ENCODE assay signal across 13 mouse cellular contexts in the genomic region with DNA sequence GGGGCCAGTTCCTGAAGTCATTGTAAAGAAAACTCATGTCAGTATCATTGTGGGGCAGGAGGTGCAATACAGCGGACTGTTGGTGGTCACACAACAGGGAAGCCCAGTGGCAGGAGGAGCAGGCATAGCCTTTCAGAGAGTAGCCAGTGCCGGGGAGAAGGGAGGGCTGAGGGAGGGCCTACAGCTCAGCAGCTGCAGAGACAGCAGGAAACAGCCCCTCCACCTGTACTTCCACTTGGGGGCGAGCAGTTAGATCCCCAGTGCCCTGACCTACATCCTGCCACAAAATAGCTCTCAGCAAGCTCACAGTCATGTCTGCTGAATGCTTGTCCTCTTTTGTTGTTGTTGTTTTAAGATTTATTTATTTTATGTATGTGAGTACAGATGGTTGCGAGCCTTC. TPM values are rescaled to one million over a fixed set of nuclear protein-coding genes. Genes with fewer than 3 reads are reported as not detected.
DNase-seq lines count a peak whose midpoint lies in the region; ATAC-seq lines count a peak whose summit lies in the region.
"Had no signal": no experiment of that assay in that cellular context is flagged by ENCODE, and none has a peak within 500 bp of the region (broad histone marks: within the 10 kb centered on the region; RNA-seq: fewer than 3 reads in every experiment).

No protein-coding gene starts in this region.

- H3K4me2 ChIP-seq in hindbrain, embryonic 13.5 days, result no peak overlapping the region
- H3K4me2 ChIP-seq in hindbrain, embryonic 12.5 days (replicated peaks), result no peak overlapping the region
- H3K4me2 ChIP-seq: embryonic facial prominence, embryonic 15.5 days; limb, embryonic 12.5 days had no signal

- H3K27ac ChIP-seq in hindbrain, embryonic 13.5 days, result no peak overlapping the region
- H3K27ac ChIP-seq in hindbrain, embryonic 12.5 days, result no peak overlapping the region
- H3K27ac ChIP-seq: embryonic facial prominence, embryonic 15.5 days; limb, embryonic 12.5 days had no signal

- no peak for ATAC-seq in hindbrain, embryonic 13.5 days (ENCODE audit: low FRiP score)
- ATAC-seq in hindbrain, embryonic 12.5 days (ENCODE audit: low FRiP score), result no peak
- ATAC-seq in granulocyte monocyte progenitor cell, adult 5-6 weeks (replicated peaks; ENCODE audit: poor library complexity, severe bottlenecking), result peak; percentile 10; the same call in 1 of the 2 replicates

- intact Hi-C loops in left cerebral cortex, postnatal 25 days (cut with DNase I), result no loop called here

- DNase-seq in CD4-positive helper T cell, adult 2 months (ENCODE audit: low read depth, low spot score), result peak; percentile 74
- peak; percentile 83 for DNase-seq in spleen, postnatal 36 days (ENCODE audit: low spot score in 2 of 2)
- DNase-seq in kidney, adult 8-10 months, result no peak
- no peak for DNase-seq in adrenal gland, adult (ENCODE audit: inconsistent age in 2 of 2, low spot score in 1 of 2)
- no peak for DNase-seq in left cerebral cortex, postnatal 25 days (ENCODE audit: low spot score in 2 of 2)
- DNase-seq: adrenal gland, postnatal 14 days; cerebellum, adult 9-10 months; gastrocnemius, postnatal 10 days had no signal

- H3K9ac ChIP-seq in hindbrain, embryonic 13.5 days, result peak overlapping the region; percentile 1; the same call in 1 of the 2 replicates
- H3K9ac ChIP-seq in hindbrain, embryonic 12.5 days, result no peak overlapping the region
- H3K9ac ChIP-seq: embryonic facial prominence, embryonic 15.5 days; limb, embryonic 12.5 days had no signal

- no peak overlapping the region for H3K4me3 ChIP-seq in hindbrain, embryonic 13.5 days
- no peak overlapping the region for H3K4me3 ChIP-seq in hindbrain, embryonic 12.5 days
- H3K4me3 ChIP-seq: embryonic facial prominence, embryonic 15.5 days; limb, embryonic 12.5 days had no signal

- peaks cover 11% of the 10 kb centered on the region for H3K4me1 ChIP-seq in hindbrain, embryonic 13.5 days (replicated peaks)
- H3K4me1 ChIP-seq in hindbrain, embryonic 12.5 days, result 0 out of 2 replicates have a peak, but pooled peaks cover 5% of the 10 kb centered on the region

- WGBS in hindbrain, embryonic 13.5 days, result 52% methylated on average over 4 of the region's 4 CpGs
- WGBS in hindbrain, embryonic 12.5 days, result 48% methylated on average over 4 of the region's 4 CpGs

- H3K27me3 ChIP-seq in hindbrain, embryonic 13.5 days, result no peaks in the 10 kb centered on the region
- no peaks in the 10 kb centered on the region for H3K27me3 ChIP-seq in hindbrain, embryonic 12.5 days
- H3K27me3 ChIP-seq: embryonic facial prominence, embryonic 15.5 days; limb, embryonic 12.5 days had no signal

- no peaks in the 10 kb centered on the region for H3K9me3 ChIP-seq in hindbrain, embryonic 13.5 days
- no peaks in the 10 kb centered on the region for H3K9me3 ChIP-seq in hindbrain, embryonic 12.5 days (replicated peaks)
- H3K9me3 ChIP-seq: embryonic facial prominence, embryonic 15.5 days; limb, embryonic 12.5 days had no signal

- no peaks in the 10 kb centered on the region for H3K36me3 ChIP-seq in hindbrain, embryonic 13.5 days
- H3K36me3 ChIP-seq in hindbrain, embryonic 12.5 days, result no peaks in the 10 kb centered on the region
- H3K36me3 ChIP-seq: embryonic facial prominence, embryonic 15.5 days had no signal

RNA-seq across cellular contexts. Expression of a gene that starts 7.0 kb away (rescaled TPM):
- 371 and 393 TPM in 2 replicates for polyA plus RNA-seq in hindbrain, embryonic 13.5 days (2015; fragmentation: Nextera tagmentation; extraction: Ambion mirVana)
- polyA plus RNA-seq in hindbrain, embryonic 12.5 days (2016; fragmentation: Nextera tagmentation; extraction: Ambion mirVana), result 333 and 369 TPM in 2 replicates
- 841 and 871 TPM in 2 replicates for total RNA-seq in granulocyte monocyte progenitor cell, adult 5-6 weeks (2014; fragmentation: Nextera tagmentation)
- 333 and 394 TPM in 2 replicates for total RNA-seq in granulocyte monocyte progenitor cell, adult 5-6 weeks (2017)
- total RNA-seq in left cerebral cortex, postnatal 25 days (2021), result 100 to 1,000 TPM; 212 to 218 TPM

RNA-seq across cellular contexts. Expression of a gene that starts 19.2 kb away (rescaled TPM):
- polyA plus RNA-seq in hindbrain, embryonic 13.5 days (2015; fragmentation: Nextera tagmentation; extraction: Ambion mirVana), result 14.7 and 16.0 TPM in 2 replicates
- 11.6 and 13.4 TPM in 2 replicates for polyA plus RNA-seq in hindbrain, embryonic 12.5 days (2016; fragmentation: Nextera tagmentation; extraction: Ambion mirVana)
- total RNA-seq in granulocyte monocyte progenitor cell, adult 5-6 weeks (2014; fragmentation: Nextera tagmentation), result 14.4 and 30.2 TPM in 2 replicates
- total RNA-seq in granulocyte monocyte progenitor cell, adult 5-6 weeks (2017), result 4.8 and 11.2 TPM in 2 replicates
- 10 to 100 TPM; 29.5 to 34.7 TPM for total RNA-seq in left cerebral cortex, postnatal 25 days (2021)

RNA-seq across cellular contexts. Expression of a gene that starts 26.7 kb away (rescaled TPM):
- 3.9 TPM in 2 replicates for polyA plus RNA-seq in hindbrain, embryonic 13.5 days (2015; fragmentation: Nextera tagmentation; extraction: Ambion mirVana)
- 4.8 and 5.0 TPM in 2 replicates for polyA plus RNA-seq in hindbrain, embryonic 12.5 days (2016; fragmentation: Nextera tagmentation; extraction: Ambion mirVana)
- total RNA-seq in granulocyte monocyte progenitor cell, adult 5-6 weeks (2014; fragmentation: Nextera tagmentation), result 240 and 247 TPM in 2 replicates
- total RNA-seq in granulocyte monocyte progenitor cell, adult 5-6 weeks (2017), result 259 and 330 TPM in 2 replicates
- total RNA-seq in left cerebral cortex, postnatal 25 days (2021), result 1 to 10 TPM; 1.6 to 3.4 TPM

Comparison
In these comparisons a context has a peak if more than half of its experiments do, and no peak if none do; other contexts are left out.
1. DNase-seq: peak in CD4-positive helper T cell, adult 2 months (single experiment) and spleen, postnatal 36 days (2 of 2); none in kidney, adult 8-10 months (0 of 2), adrenal gland, adult (0 of 2) and left cerebral cortex, postnatal 25 days (0 of 2).
2. RNA of a gene that starts 26.7 kb away (total RNA-seq): 240 to 330 TPM in granulocyte monocyte progenitor cell, adult 5-6 weeks; 1.6 to 3.4 TPM in left cerebral cortex, postnatal 25 days; every median in the first group is over 10 times any median in the second.